Mouse (Mus musculus) cerebellum, adult 2 months (tissue): ENCODE measurements around the gene Map3k1.

Source experiments
- CTCF ChIP-seq: fragments of 200-500 bp; IDR thresholded peaks from 2 replicates; pipeline ENCODE4 v1.5.1; 2011; ENCODE audit warnings: low read depth, mild to moderate bottlenecking, control low read depth, low read length, moderate library complexity, borderline replicate concordance; ENCODE audit not compliant: insufficient read depth
- POLR2A ChIP-seq: fragments of 200-500 bp; IDR thresholded peaks from 2 replicates; pipeline ENCODE4 v1.6.1; 2011; ENCODE audit warnings: low read length, control low read depth, borderline replicate concordance; ENCODE audit not compliant: insufficient read depth

DNA sequence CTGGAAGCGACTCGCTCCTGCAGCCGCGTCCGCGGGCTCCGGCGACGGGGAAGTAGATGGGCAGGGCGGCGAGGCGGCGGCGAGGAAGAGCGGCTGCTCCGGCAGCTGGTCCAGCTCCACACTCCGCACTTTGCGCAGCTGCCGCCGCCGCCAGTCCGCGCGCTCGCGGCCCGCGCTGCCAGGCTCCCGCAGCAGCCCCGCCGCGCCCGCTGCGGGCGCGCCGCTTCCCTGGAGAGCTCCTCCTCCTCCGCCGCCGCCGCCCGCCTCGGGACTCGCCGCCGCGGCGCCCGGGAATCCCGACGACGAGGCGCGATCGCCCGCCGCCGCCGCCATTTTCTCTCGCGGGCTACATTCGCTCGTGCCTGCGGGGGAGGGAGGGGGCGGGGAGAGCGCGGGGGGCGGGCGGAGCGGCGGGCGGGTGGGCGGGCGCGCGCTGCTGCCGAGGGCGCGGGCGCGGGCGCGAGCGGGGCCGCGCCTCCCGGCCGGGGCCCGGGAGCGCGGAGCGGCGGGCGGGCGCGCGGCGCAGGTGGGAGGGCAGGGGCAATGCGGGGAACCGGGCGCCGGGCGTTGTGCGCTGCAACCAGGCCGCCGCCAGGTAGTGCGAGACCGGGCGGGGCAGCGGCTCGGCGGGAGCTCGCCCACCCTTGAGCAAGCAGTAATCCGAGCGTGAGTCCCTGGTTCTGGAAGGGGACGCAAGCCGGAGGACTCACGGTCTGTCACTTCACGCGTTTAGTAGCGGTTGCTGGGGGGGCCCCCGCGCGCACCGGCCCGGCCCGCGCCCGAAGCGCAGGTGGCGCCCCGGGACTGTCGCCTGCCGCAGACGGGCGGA, at the start of gene Map3k1:
- TF ChIP-seq POLR2A: peak; percentile 49
- TF ChIP-seq CTCF: no peak
